Mouse (Mus musculus) bone marrow, adult 2 months (tissue): Measurements from ENCODE around the gene Panx2.

Experiments used
- CTCF ChIP-seq: fragments of 200-500 bp; IDR thresholded peaks from 2 replicates; pipeline ENCODE4 v1.5.1; 2011; ENCODE audit warnings: low read length, control low read depth; ENCODE audit not compliant: control insufficient read depth, insufficient read depth
- POLR2A ChIP-seq: fragments of 200-500 bp; IDR thresholded peaks from 2 replicates; pipeline ENCODE4 v1.6.1; 2011; ENCODE audit warnings: low read depth, mild to moderate bottlenecking, control low read depth, low read length, borderline replicate concordance; ENCODE audit not compliant: control insufficient read depth

DNA sequence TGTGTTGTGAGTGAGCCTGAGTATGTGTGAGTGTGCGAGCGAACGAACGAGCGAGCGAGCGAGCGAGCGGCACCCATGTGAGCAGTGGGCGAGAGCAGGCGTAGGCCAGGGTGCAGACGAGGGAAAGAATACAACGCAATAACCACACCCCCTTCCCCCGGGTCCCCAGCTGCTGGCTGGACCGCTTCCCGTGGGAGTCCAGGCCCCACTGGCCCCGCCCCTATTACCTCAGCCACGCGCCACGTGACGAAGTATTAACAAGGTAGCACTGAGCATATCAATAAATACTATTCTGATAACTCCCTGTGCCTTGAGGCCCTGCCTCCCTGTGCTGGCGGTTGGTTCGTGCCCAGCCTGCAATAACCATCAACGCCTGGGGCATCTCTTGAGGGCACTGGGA is 11.1 kb downstream of the Panx2 start:
- no peak for TF ChIP-seq CTCF
- no peak for TF ChIP-seq POLR2A
